Mouse (Mus musculus) neural tube, embryonic 14.5 days (tissue): Measurements from ENCODE around the gene Vav3. TPM values are rescaled to one million over a fixed set of nuclear protein-coding genes. Genes with fewer than 3 reads are reported as not detected.

Experiments used
- ATAC-seq: fragments of 200-750 bp; cut with Nextera tagmentation; 2 replicates; pipeline ENCODE4 v1.8.0; 2017; ENCODE audit warnings: low read depth, mild to moderate bottlenecking, moderate TSS enrichment, moderate library complexity
- H3K27ac ChIP-seq: fragments of 300-500 bp; sonication (generic); 2 replicates; pipeline ENCODE4 v1.5.1; 2014; ENCODE audit warnings: low read depth, mild to moderate bottlenecking, control low read depth, low read length, moderate library complexity, mixed read lengths
- H3K27me3 ChIP-seq: fragments of 300-500 bp; sonication (generic); 2 replicates; pipeline ENCODE4 v1.6.1; 2014; ENCODE audit warnings: low read length; ENCODE audit not compliant: control insufficient read depth, insufficient read depth
- H3K36me3 ChIP-seq: fragments of 300-500 bp; sonication (generic); 2 replicates; pipeline ENCODE4 v1.6.1; 2014; ENCODE audit warnings: low read length, mixed read lengths; ENCODE audit not compliant: control insufficient read depth, insufficient read depth
- H3K4me1 ChIP-seq: fragments of 300-500 bp; sonication (generic); 2 replicates; pipeline ENCODE4 v1.6.1; 2014; ENCODE audit warnings: low read length; ENCODE audit not compliant: control insufficient read depth, insufficient read depth
- H3K4me2 ChIP-seq: fragments of 300-500 bp; sonication (generic); 2 replicates; pipeline ENCODE4 v1.6.1; 2014; ENCODE audit warnings: mild to moderate bottlenecking, low read depth, low read length, control low read depth
- H3K4me3 ChIP-seq: fragments of 300-500 bp; sonication (generic); 2 replicates; pipeline ENCODE4 v1.5.1; 2014; ENCODE audit warnings: low read depth, low read length, control low read depth, mixed read lengths
- H3K9ac ChIP-seq: fragments of 300-500 bp; sonication (generic); replicated peaks from 2 replicates; pipeline ENCODE4 v1.6.1; 2014; ENCODE audit warnings: low read depth, mild to moderate bottlenecking, control low read depth, low read length, mixed read lengths
- H3K9me3 ChIP-seq: fragments of 300-500 bp; sonication (generic); 2 replicates; pipeline ENCODE4 v1.6.1; 2016; ENCODE audit warnings: low read length; ENCODE audit not compliant: control insufficient read depth
- WGBS: fragments of 180-500 bp; shearing (Covaris S2); extraction: QIAGEN DNeasy Blood & Tissue Kit; methylation state at CpG from one replicate; pipeline ENCODE4 v1.1.7; 2014; 5-methylcytosine and 5-hydroxymethylcytosine counted together
- polyA plus RNA-seq: library from polyadenylated mRNA; unstranded; fragments of >200 nt; fragmentation: Nextera tagmentation; extraction: Ambion mirVana; gene quantifications from 2 replicates; pipeline ENCODE4 v1.2.1, GENCODE M21; 2014

Vav3 gene
- polyA plus RNA-seq, result 13.3 and 19.3 TPM in 2 replicates

DNA sequence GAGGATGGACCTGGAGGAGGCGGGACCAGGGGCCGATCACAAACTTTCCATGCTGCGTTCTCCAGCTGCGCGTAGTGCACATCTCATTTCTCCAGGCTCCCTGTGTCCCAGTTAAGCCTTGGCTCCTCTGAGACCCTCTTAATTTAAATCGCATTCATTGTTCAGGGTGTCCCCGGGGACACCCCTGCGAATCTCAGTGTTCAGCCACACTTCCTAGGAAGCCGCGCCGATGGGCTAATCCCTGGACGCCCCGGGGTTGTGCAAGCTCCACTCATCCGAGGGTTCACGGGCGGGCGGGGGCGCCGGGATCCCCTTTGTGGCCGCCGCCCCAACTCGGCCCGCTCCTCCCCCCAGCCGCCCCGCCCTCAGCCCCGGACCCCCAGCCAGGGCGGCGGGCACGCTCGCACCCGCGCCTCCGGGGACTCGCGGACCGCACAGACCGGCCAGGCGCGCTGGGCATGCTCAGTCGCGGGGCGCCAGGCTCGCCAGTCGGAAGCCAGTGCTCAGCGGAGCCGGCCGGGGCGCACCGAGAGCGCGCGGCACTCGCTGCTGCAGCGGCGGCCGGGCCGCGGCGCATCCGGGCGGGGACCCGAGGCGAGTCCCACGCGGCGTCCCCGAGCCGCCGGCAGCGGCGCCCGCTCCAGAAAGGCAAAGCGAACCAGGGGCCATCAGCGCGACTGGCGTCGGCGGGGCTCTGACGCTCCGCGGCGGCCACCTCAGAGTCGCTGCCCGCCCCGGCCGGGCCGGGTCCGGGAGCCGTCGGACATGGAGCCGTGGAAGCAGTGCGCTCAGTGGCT lies at the start of gene Vav3:
Gene Vav3, plus strand, starts transcription at position 380 of the 797 bp plus-strand sequence.
- under 1% methylated on average over 73 of the region's 92 CpGs for WGBS
- Histone ChIP-seq H3K27ac (peak within 1 kb of the TSS; percentile 88), H3K36me3 (no peaks in the 10 kb centered on the region), H3K9ac (peak within 1 kb of the TSS; percentile 82), H3K4me3 (peak within 1 kb of the TSS; percentile 73), H3K4me1 (peaks cover 14% of the 10 kb centered on the region; the same call in 1 of the 2 replicates), H3K9me3 (no peaks in the 10 kb centered on the region), H3K4me2 (peak within 1 kb of the TSS; percentile 82), H3K27me3 (no peaks in the 10 kb centered on the region)
- ATAC-seq, result peak; percentile 92

DNA sequence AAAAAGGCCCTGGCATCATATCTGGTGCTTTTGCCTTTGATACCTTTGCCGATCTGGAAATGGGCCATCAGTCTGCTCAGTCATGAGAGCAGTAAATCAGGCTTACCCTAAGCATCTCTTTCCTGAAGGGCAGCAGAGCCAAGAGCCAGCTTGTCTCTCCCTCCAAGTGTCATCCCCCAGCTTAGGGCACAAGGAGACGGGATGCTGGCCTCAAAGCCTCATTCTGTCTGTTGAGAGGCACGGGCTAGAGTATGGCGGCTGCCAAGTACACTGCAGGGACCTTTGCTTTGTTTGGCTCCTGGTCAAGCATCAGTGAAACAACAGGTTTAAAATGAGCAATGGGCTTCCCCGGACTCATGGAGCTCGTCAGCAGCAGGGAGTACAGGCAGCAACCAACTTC lies 41.6 kb upstream of the Vav3 start:
- Histone ChIP-seq H3K9ac (no peak overlapping the region), H3K4me1 (no peaks in the 10 kb centered on the region), H3K27ac (no peak overlapping the region), H3K36me3 (no peaks in the 10 kb centered on the region), H3K27me3 (no peaks in the 10 kb centered on the region), H3K9me3 (no peaks in the 10 kb centered on the region), H3K4me3 (no peak overlapping the region), H3K4me2 (no peak overlapping the region)
- whole genome bisulfite sequencing, result 58% methylated on average over 6 of the region's 6 CpGs
- peak; percentile 54; the same call in 1 of the 2 replicates for ATAC-seq

DNA sequence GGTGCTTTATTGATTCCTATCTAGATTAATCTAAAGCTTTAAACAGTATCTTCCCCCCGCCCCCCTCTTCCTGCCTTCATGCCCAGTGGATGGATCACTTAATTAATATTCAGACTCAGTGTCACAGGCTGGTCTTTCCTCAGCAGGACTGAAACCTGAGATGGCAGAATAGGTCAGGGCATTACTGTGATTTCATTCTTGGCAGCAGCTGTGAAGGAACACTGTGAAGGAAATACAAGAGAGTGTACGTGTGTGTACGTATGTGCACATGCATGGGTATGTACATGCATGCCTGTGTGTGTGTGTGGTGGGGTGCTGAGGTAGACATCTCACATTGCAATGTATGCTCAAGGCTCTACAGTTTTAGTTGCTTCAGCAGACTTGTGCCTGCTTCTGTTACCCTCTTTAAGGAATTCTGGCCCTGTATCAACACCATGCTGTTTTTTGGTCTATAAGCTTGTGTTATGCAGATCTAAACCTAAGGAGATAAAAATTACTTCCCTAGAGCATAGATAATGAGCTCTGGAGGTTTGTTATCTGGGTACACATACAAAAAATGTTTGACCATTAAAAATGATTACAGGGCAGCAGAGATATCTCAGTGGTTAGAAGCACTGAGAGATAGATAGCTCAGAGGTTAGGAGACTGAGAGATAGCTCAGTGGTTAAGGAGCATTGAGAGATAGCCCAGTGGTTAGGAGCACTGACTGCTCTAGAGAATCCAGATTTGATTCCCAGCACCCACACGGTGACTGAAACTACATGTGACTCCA lies 41.0 kb upstream of the Vav3 start:
- Histone ChIP-seq H3K27ac (no peak overlapping the region), H3K9me3 (no peaks in the 10 kb centered on the region), H3K4me1 (no peaks in the 10 kb centered on the region), H3K4me3 (no peak overlapping the region), H3K36me3 (no peaks in the 10 kb centered on the region), H3K4me2 (no peak overlapping the region), H3K9ac (no peak overlapping the region), H3K27me3 (no peaks in the 10 kb centered on the region)
- 76% methylated on average over 4 of the region's 4 CpGs for WGBS
- ATAC-seq, result 0 out of 2 replicates have a peak, but pooled peaks have one; percentile 24

DNA sequence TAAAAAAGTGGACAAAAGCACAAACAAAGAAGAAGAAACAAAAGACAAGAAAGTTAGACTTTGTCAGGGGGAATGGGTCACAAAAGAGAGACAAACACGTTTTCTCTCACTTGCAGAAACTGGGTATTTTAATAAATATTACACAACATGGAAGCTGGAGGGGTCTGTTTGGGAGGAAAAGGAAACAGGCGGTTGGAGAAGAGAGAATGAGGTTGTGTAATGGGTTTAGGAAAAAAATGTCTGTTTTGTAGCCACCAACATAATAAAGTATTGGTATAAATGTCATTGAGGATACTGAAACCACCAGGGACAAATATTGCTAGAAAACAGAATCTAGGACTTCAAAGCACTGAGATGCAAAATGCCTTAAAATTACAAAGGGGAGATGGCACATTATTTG lies 38.4 kb upstream of the Vav3 start:
- Histone ChIP-seq H3K27me3 (no peaks in the 10 kb centered on the region), H3K4me2 (no peak overlapping the region), H3K27ac (no peak overlapping the region), H3K9me3 (no peaks in the 10 kb centered on the region), H3K4me3 (no peak overlapping the region), H3K36me3 (no peaks in the 10 kb centered on the region), H3K4me1 (no peaks in the 10 kb centered on the region), H3K9ac (no peak overlapping the region)
- ATAC-seq, result no peak
- WGBS, result 71% methylated on average over 2 of the region's 2 CpGs

DNA sequence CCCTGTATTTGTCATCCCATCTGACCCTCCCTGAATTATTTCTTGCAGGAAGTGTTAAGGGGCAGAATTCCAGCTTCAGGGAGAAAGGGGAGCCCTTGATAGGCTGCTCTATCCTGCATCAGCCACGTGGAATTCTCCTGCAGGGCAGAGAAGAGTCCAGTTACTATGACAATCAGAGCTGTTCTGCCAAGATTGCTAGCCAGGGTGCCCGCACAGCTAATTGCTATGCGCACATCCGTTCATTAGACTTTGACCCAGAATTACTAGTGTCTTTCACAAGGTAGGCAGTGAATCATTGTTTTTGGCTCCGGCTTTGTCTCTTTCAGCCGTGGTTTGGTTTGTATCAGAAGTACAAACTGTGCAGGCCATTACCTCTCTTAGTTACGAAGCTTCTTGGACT lies 33.0 kb upstream of the Vav3 start:
- H3K4me2 ChIP-seq, result no peak overlapping the region
- no peaks in the 10 kb centered on the region for H3K36me3 ChIP-seq
- WGBS, result 25% methylated on average over 7 of the region's 7 CpGs
- no peak overlapping the region for H3K27ac ChIP-seq
- no peaks in the 10 kb centered on the region for H3K27me3 ChIP-seq
- H3K4me1 ChIP-seq, result no peaks in the 10 kb centered on the region
- peak; percentile 93 for ATAC-seq
- no peaks in the 10 kb centered on the region for H3K9me3 ChIP-seq
- H3K9ac ChIP-seq, result no peak overlapping the region
- no peak overlapping the region for H3K4me3 ChIP-seq

DNA sequence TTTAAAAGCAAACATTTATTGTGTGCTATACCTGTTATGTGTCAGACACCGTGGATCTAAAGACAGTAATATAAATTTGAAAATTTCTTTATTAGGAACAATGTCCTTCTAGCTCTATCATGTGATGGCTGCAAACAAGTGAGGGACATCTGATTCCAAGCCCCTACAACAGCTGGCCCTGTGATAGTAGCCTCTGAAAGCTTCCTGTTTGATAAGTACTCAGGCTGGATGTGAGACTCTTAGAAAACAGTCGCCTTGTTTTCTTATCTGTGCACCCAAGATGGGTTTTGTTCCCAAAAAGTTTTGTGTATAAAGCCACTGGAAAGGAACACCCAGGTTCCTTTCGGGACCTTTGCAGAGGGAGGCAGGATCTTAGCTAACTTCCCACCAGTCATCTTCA lies 32.0 kb upstream of the Vav3 start:
- Histone ChIP-seq H3K9ac (no peak overlapping the region), H3K27ac (no peak overlapping the region), H3K9me3 (no peaks in the 10 kb centered on the region), H3K4me2 (no peak overlapping the region), H3K4me3 (no peak overlapping the region), H3K36me3 (no peaks in the 10 kb centered on the region), H3K27me3 (no peaks in the 10 kb centered on the region), H3K4me1 (no peaks in the 10 kb centered on the region)
- ATAC-seq, result no peak
- WGBS, result 85% methylated on average over 3 of the region's 3 CpGs

DNA sequence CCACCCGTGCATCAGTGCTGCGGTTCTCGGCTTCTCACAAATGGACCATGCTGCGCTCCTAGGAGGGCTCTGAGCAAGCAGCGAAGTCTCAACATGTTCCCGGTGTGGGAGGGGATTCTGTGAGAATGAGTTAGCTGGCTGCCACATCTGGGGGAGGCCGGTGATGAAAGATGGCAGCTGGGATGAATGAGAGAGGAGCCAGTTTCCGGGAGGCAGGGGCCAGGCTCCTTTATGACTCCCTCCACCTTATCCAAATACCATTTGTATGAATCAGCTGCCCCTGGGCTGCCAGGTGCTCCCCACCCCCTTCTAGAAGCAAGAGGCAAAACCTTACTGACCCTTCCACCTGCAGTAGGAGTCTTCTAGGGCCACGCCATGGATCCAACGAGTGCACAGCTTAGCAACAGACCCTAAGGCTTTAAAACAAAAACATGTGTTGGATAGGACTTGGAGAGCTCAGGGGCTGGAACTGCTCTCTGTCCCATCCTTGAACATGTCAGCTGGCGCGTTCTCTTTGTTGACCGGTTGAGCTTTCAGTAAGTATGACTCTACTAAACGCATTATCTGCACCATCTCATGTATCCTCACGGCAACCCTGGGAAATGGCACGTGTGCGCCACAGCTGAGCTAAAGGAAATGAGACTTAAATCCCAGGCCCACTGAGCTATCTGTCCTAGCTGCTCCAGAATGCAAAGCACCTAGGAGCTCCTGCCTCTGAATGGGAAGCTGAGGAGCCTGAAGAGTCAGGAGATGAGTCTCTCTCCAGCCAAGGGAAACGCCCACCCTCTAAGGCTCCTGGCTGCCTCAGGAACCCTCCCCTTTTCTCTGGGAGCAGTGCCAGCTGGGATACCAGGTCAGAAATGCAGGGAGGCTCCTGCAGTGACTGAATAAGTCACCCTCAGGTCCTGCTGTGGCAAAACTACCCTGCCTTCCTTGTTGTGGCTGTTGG lies 30.9 kb upstream of the Vav3 start:
- ATAC-seq, result no peak
- H3K4me1 ChIP-seq, result no peaks in the 10 kb centered on the region
- no peak overlapping the region for H3K27ac ChIP-seq
- H3K4me3 ChIP-seq, result no peak overlapping the region
- H3K4me2 ChIP-seq, result no peak overlapping the region
- H3K36me3 ChIP-seq, result no peaks in the 10 kb centered on the region
- no peaks in the 10 kb centered on the region for H3K27me3 ChIP-seq
- WGBS, result 89% methylated on average over 18 of the region's 18 CpGs
- no peak overlapping the region for H3K9ac ChIP-seq
- H3K9me3 ChIP-seq, result no peaks in the 10 kb centered on the region

DNA sequence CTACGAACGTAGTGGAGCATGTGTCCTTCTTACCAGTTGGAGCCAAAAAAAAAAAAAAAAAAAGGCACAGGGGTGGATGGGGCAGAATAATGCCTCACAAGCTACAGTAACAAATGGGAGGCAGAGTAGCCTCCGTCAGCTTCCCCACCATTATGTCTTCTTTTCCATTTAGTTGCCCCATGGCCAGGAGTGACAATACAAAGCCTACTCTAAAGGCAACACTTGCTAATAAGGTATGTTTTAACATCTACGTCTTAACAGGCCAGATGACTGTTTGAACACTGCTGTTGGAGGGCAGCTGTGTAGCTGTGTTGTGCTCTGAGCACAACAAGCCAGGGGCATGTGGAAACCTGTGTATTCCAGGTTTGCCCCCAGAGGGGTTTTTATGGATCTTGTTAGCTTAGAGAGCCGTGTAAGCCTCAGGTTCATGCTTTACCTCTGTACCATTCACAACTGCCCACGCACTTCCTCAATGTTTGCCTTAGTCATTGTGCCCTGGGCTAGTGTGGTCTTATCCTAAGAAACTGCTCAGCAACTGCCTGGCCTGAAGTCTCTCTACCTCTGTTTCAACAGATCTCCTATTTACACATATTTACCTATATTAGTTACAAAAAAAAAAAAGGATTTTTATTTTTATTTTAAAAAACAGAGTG lies 29.2 kb upstream of the Vav3 start:
- H3K27me3 ChIP-seq, result no peaks in the 10 kb centered on the region
- H3K4me1 ChIP-seq, result no peaks in the 10 kb centered on the region
- H3K4me3 ChIP-seq, result no peak overlapping the region
- no peak overlapping the region for H3K4me2 ChIP-seq
- no peaks in the 10 kb centered on the region for H3K36me3 ChIP-seq
- no peak overlapping the region for H3K27ac ChIP-seq
- H3K9ac ChIP-seq, result no peak overlapping the region
- ATAC-seq, result no peak
- WGBS, result 90% methylated on average over 6 of the region's 6 CpGs
- no peaks in the 10 kb centered on the region for H3K9me3 ChIP-seq
